Mouse (Mus musculus) myocyte (in vitro differentiated cells): ENCODE results near the gene Slc24a4. TPM values are rescaled to one million over a fixed set of nuclear protein-coding genes. Genes with fewer than 3 reads are reported as not detected.

Source experiments
- H3K27me3 ChIP-seq: one replicate; pipeline ENCODE4 v1.6.1; 2011; ENCODE audit not compliant: control insufficient read depth, insufficient read depth, insufficient read length
- H3K36me3 ChIP-seq: one replicate; pipeline ENCODE4 v1.6.1; 2011; ENCODE audit not compliant: control insufficient read depth, insufficient read depth
- H3K4me2 ChIP-seq: one replicate; pipeline ENCODE4 v1.6.1; 2011; ENCODE audit warnings: low read depth, control low read depth
- H3K4me3 ChIP-seq: one replicate; pipeline ENCODE4 v1.5.1; 2011; ENCODE audit warnings: mild to moderate bottlenecking, control low read depth, moderate library complexity
- H3K79me2 ChIP-seq: one replicate; pipeline ENCODE4 v1.6.1; 2011; ENCODE audit not compliant: control insufficient read depth, insufficient read depth
- H3ac ChIP-seq: one replicate; pipeline ENCODE4 v1.6.1; 2011; ENCODE audit not compliant: control insufficient read depth, insufficient read length
- CEBPB ChIP-seq: IDR thresholded peaks from 2 replicates; pipeline ENCODE4 v1.6.1; 2011; ENCODE audit warnings: mild to moderate bottlenecking, moderate library complexity; ENCODE audit not compliant: poor library complexity, insufficient read depth, severe bottlenecking
- E2F4 ChIP-seq: IDR thresholded peaks from one replicate; pipeline ENCODE4 v1.6.1; 2011; ENCODE audit warnings: mild to moderate bottlenecking, control low read depth, moderate library complexity; ENCODE audit not compliant: insufficient read depth
- MAX ChIP-seq: IDR thresholded peaks from one replicate; pipeline ENCODE4 v1.6.1; 2011; ENCODE audit warnings: low read depth, mild to moderate bottlenecking, control low read depth
- MYOD1 ChIP-seq, 3 experiments: IDR thresholded peaks; one replicate each; pipeline ENCODE4 v1.6.1; 2011; ENCODE audit warnings: control low read depth in 2 of 3, low read depth in 2 of 3, mild to moderate bottlenecking in 2 of 3, moderate library complexity in 1 of 3; ENCODE audit not compliant: insufficient read length in 2 of 3, control insufficient read depth in 1 of 3
- MYOG ChIP-seq, 3 experiments: IDR thresholded peaks; one replicate each; pipeline ENCODE4 v1.6.1; 2011; ENCODE audit warnings: control low read depth in 2 of 3, low read depth in 2 of 3, mild to moderate bottlenecking in 2 of 3; ENCODE audit not compliant: insufficient read length in 2 of 3, control insufficient read depth in 1 of 3, insufficient read depth in 1 of 3
- POLR2A ChIP-seq: IDR thresholded peaks from one replicate; pipeline ENCODE4 v1.6.1; 2011; ENCODE audit warnings: low read depth, mild to moderate bottlenecking, control low read depth, moderate library complexity; ENCODE audit not compliant: insufficient read length
- POLR2AphosphoS2 ChIP-seq: IDR thresholded peaks from one replicate; pipeline ENCODE4 v1.6.1; 2011; ENCODE audit warnings: low read depth, control low read depth; ENCODE audit not compliant: insufficient read length
- REST ChIP-seq: IDR thresholded peaks from one replicate; pipeline ENCODE4 v1.6.1; 2011; ENCODE audit warnings: mild to moderate bottlenecking, control low read depth, moderate library complexity; ENCODE audit not compliant: insufficient read depth, insufficient read length
- SRF ChIP-seq: IDR thresholded peaks from one replicate; pipeline ENCODE4 v1.6.1; 2011; ENCODE audit warnings: low read depth; ENCODE audit not compliant: control insufficient read depth, insufficient read length
- TCF12 ChIP-seq: IDR thresholded peaks from one replicate; pipeline ENCODE4 v1.6.1; 2011; ENCODE audit warnings: mild to moderate bottlenecking, control low read depth; ENCODE audit not compliant: poor library complexity, insufficient read depth, severe bottlenecking
- TCF3 ChIP-seq: IDR thresholded peaks from one replicate; pipeline ENCODE4 v1.6.1; 2011; ENCODE audit warnings: low read depth, control low read depth; ENCODE audit not compliant: insufficient read length
- USF1 ChIP-seq: IDR thresholded peaks from one replicate; pipeline ENCODE4 v1.6.1; 2011; ENCODE audit warnings: low read depth, mild to moderate bottlenecking, control low read depth, moderate library complexity
- polyA plus RNA-seq: library from polyadenylated mRNA; unstranded; fragments of >200 nt; fragmentation: generic; extraction: Trizol; gene quantifications from one replicate; pipeline ENCODE4 v1.2.1, GENCODE M21; 2012; ENCODE audit warnings: missing spikeins

Gene Slc24a4
- polyA plus RNA-seq, 1 experiment = 0.01 TPM

DNA sequence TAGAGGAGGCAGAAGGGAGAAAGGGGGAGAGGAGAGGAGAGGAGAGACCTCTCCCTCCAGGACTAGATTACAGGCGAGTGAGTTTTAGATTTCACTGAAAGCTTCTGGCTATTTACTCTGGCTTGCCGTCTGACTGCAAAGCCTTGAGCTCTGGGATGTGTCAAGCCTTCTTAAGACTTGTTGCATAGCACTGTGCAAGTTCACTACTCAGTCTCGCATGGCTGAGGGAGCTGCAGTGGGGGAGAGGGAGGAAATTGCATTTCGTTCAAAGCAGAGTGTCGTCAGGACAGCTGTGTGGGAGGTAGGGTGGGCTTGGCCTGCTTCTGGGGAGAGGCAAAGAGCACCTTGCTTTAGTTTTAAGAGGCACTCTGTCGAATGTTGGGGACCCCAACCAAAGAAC lies 163.2 kb downstream of the Slc24a4 start:
- Histone ChIP-seq H3K36me3 (no peaks in the 10 kb centered on the region), H3K4me3 (no peak overlapping the region), H3K79me2 (peaks cover 73% of the 10 kb centered on the region), H3K27me3 (no peaks in the 10 kb centered on the region), H3ac (no peak overlapping the region), H3K4me2 (no peak overlapping the region)
- TF ChIP-seq REST (no peak), SRF (no peak), CEBPB (no peak), POLR2AphosphoS2 (no peak), MYOG (IDR thresholded peaks at IDR 0.05; ENCODE audit: control insufficient read depth in 1 of 3, insufficient read depth in 1 of 3, insufficient read length in 2 of 3, low read depth in 2 of 3) (no peak), MYOD1 (IDR thresholded peaks at IDR 0.05; ENCODE audit: control insufficient read depth in 1 of 3, insufficient read length in 2 of 3, low read depth in 2 of 3) (no peak), POLR2A (no peak), USF1 (no peak), TCF12 (no peak), MAX (no peak), TCF3 (no peak), E2F4 (no peak)

DNA sequence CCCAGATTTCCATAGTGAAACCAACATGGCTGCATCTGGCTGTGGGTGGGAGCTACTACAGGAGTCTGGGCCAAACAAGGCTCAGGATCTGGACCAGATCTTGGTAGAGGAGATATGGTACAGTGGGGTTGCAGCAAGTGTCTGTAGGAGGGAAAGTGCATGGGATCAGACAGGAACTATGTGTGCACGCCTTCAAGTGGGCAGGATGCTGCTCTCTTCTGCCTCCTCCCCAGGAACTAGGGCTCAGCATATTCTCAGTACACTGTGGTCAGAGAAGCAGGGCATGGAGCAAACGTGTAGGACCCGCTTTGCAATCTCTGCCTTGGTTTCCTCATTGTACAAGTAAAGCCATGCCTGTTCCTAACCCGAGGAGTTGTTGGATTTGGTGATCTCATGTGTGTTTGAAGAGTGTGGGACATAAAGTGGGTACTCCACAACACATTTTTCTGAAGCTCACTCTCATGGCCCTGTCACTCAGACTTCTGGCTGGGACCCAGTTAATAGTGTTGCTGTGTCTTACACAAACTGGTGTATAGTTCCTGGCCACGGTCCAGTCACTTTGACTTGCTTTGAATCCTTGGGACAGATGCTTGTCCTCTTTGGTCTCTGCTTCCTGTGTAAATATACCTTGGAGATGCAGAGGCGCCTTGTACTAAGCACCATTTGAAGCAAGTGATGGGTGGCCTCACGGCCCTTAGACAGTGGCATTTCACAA lies 164.1 kb downstream of the Slc24a4 start:
- Histone ChIP-seq H3K79me2 (peaks cover 78% of the 10 kb centered on the region), H3K4me2 (no peak overlapping the region), H3K4me3 (no peak overlapping the region), H3ac (no peak overlapping the region), H3K36me3 (no peaks in the 10 kb centered on the region), H3K27me3 (no peaks in the 10 kb centered on the region)
- TF ChIP-seq SRF (no peak), MYOD1 (IDR thresholded peaks at IDR 0.05; ENCODE audit: control insufficient read depth in 1 of 3, insufficient read length in 2 of 3, low read depth in 2 of 3) (no peak), MAX (no peak), POLR2A (no peak), REST (no peak), CEBPB (no peak), E2F4 (no peak), TCF12 (no peak), MYOG (IDR thresholded peaks at IDR 0.05; ENCODE audit: control insufficient read depth in 1 of 3, insufficient read depth in 1 of 3, insufficient read length in 2 of 3, low read depth in 2 of 3) (no peak), POLR2AphosphoS2 (no peak), USF1 (no peak), TCF3 (no peak)

DNA sequence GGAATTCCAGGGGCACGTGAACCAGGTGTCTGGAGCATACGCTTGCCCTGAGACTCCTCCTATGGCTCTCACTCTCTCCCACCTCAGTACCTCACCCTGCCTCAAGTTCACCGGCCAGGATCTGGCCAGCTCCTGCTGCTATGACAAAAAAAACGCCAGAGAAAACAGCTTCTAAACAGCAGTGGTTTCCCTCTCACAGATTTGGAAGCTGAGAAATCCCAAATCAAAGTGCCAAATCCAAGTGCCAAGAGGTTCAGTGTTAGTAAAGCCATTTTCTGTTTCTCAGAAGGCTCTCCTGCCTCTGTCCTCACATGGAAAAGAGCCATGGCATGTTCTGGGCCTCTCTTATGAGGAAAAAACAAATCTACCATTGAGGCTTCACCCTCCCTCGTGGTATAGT lies 166.1 kb downstream of the Slc24a4 start:
- Histone ChIP-seq H3K4me2 (peak overlapping the region; percentile 28), H3K79me2 (peaks cover 73% of the 10 kb centered on the region), H3K36me3 (no peaks in the 10 kb centered on the region), H3K27me3 (no peaks in the 10 kb centered on the region), H3K4me3 (no peak overlapping the region), H3ac (no peak overlapping the region)
- no peak for TF ChIP-seq REST

DNA sequence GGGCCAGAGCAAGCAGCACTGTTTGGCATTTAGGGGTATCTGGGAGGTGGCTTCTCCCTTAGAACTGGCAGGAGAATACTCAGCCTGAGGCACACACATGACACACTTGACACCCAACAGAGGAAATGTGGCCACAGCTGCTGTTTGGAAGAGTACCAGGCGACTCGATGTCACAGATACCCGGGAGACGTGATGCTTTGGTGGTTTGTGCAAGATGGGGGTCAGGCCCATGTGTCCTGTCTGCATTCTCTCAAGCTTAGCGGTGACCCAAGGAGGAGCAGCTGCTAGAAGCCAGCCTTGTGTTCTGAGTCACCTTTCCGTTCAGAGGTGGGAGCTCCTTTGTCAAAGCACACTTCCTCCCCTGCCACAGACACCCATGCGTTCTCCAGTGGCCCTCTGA lies 166.7 kb downstream of the Slc24a4 start:
- H3K4me3 ChIP-seq = no peak overlapping the region
- no peaks in the 10 kb centered on the region for H3K27me3 ChIP-seq
- no peaks in the 10 kb centered on the region for H3K36me3 ChIP-seq
- H3K4me2 ChIP-seq = peak overlapping the region; percentile 45
- peaks cover 73% of the 10 kb centered on the region for H3K79me2 ChIP-seq
- TF ChIP-seq CEBPB = 0 out of 2 replicates have a peak, but pooled peaks have one; percentile 7
- peak; percentile 89 to 99 (median 94) for TF ChIP-seq MYOG (IDR thresholded peaks at IDR 0.05; ENCODE audit: control insufficient read depth in 1 of 3, insufficient read depth in 1 of 3, insufficient read length in 2 of 3, low read depth in 2 of 3)
- TF ChIP-seq TCF12 = peak; percentile 95
- no peak for TF ChIP-seq REST
- TF ChIP-seq SRF = no peak
- TF ChIP-seq USF1 = no peak
- TF ChIP-seq E2F4 = no peak
- TF ChIP-seq POLR2A = no peak
- TF ChIP-seq POLR2AphosphoS2 = no peak
- peak; percentile 91 for TF ChIP-seq TCF3
- no peak for TF ChIP-seq MAX
- TF ChIP-seq MYOD1 (IDR thresholded peaks at IDR 0.05; ENCODE audit: control insufficient read depth in 1 of 3, insufficient read length in 2 of 3, low read depth in 2 of 3) = peak; percentile 43 to 99 (median 92)
- no peak overlapping the region for H3ac ChIP-seq

DNA sequence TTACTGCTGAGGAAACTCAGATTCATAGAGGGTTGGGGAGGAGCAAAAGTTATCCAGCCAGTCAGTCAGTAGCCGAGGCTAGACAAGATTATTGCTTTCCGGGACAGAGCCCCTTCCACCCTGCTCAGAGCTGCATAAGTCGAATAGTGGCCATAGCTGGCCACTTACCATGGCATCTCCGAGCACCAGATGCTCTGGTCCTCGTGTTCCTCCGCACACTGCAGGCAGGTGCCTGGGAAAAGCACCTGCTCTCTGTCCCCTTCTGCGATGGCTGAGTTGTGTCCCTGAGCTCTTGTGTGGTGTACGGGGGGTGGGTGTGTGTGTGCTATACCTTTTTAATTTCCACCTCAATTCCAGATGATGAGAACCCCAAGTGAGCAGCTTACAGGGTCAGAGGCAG lies 167.1 kb downstream of the Slc24a4 start:
- Histone ChIP-seq H3K4me3 (no peak overlapping the region), H3K36me3 (no peaks in the 10 kb centered on the region), H3ac (no peak overlapping the region), H3K79me2 (peaks cover 72% of the 10 kb centered on the region), H3K4me2 (peak overlapping the region; percentile 45), H3K27me3 (no peaks in the 10 kb centered on the region)
- TF ChIP-seq POLR2AphosphoS2 (no peak), MAX (no peak), REST (no peak), USF1 (no peak), MYOD1 (IDR thresholded peaks at IDR 0.05; ENCODE audit: control insufficient read depth in 1 of 3, insufficient read length in 2 of 3, low read depth in 2 of 3) (peak in 2 of 3 experiments; percentile 48 to 53), MYOG (IDR thresholded peaks at IDR 0.05; ENCODE audit: control insufficient read depth in 1 of 3, insufficient read depth in 1 of 3, insufficient read length in 2 of 3, low read depth in 2 of 3) (peak in 2 of 3 experiments; percentile 35 to 82), POLR2A (no peak), SRF (no peak), E2F4 (no peak), CEBPB (no peak), TCF12 (no peak), TCF3 (peak; percentile 8)
